In the genomic region with DNA sequence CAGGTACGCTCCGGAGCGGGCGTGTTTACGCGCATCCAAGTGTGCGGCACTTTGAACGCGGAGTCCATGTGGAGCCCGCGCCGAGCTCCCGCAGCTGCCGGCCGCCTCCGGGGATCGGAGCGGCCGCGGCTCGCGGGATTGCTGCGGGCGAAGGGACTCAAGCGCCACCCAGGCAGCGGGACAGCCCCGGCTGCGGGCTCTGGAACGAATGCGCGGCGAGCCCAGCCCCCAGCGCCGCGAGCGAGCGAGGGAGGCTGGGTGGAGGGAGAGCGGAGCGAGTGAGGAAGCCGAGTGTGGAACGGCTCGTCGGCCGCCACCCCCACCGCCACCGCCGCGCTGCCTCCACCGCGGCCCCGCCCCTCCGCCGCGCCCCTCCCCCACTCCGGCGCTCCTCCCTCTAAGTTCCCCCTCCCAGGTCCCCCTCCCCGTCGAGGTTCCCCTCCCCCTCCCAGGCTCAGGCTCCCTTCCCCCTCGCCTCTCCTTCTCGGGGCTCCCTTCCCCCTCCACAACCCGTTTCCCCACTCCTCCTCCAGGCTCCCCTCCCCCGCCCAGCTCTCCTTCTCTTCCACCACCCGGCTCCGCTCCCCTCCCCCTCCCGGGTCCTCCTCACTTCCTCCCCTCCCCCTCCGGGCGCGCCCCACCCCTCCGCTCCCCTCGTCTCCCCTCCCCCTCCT, we compare ENCODE assay signal across 8 mouse cellular contexts. TPM values are rescaled to one million over a fixed set of nuclear protein-coding genes. Genes with fewer than 3 reads are reported as not detected.
DNase-seq lines count a peak whose midpoint lies in the region; ATAC-seq and TF ChIP-seq lines count a peak whose summit lies in the region.

No protein-coding gene starts in this region.

- H3ac ChIP-seq in myocyte (ENCODE audit: control insufficient read depth, insufficient read length), result peak overlapping the region; percentile 87

- H3K9me3 ChIP-seq in embryonic facial prominence, embryonic 14.5 days (ENCODE audit: control insufficient read depth, low read length), result no peaks in the 10 kb centered on the region
- no peaks in the 10 kb centered on the region for H3K9me3 ChIP-seq in heart, embryonic 12.5 days (replicated peaks)
- no peaks in the 10 kb centered on the region for H3K9me3 ChIP-seq in kidney, postnatal 0 days (replicated peaks; ENCODE audit: low read length)
- H3K9me3 ChIP-seq in liver, embryonic 11.5 days (ENCODE audit: control insufficient read depth, low read length), result no peaks in the 10 kb centered on the region

- H3K4me2 ChIP-seq in embryonic facial prominence, embryonic 14.5 days (ENCODE audit: low read depth, low read length), result peak overlapping the region; percentile 73
- H3K4me2 ChIP-seq in heart, embryonic 12.5 days, result peak overlapping the region; percentile 85
- H3K4me2 ChIP-seq in kidney, postnatal 0 days (ENCODE audit: low read length), result peak overlapping the region; percentile 90
- peak overlapping the region; percentile 85 for H3K4me2 ChIP-seq in liver, embryonic 11.5 days
- peak overlapping the region; percentile 83 for H3K4me2 ChIP-seq in myocyte (ENCODE audit: low read depth)

- H3K4me3 ChIP-seq in embryonic facial prominence, embryonic 14.5 days (ENCODE audit: low read depth, low read length), result peak overlapping the region; percentile 93
- peak overlapping the region; percentile 93 for H3K4me3 ChIP-seq in heart, embryonic 12.5 days
- peak overlapping the region; percentile 86 for H3K4me3 ChIP-seq in kidney, postnatal 0 days (replicated peaks; ENCODE audit: low read depth, low read length)
- peak overlapping the region; percentile 86 for H3K4me3 ChIP-seq in liver, embryonic 11.5 days (ENCODE audit: low read depth, low read length)
- H3K4me3 ChIP-seq in myocyte, result peak overlapping the region; percentile 37

- peak; percentile 89 for DNase-seq in A20 (ENCODE audit: low read depth, low spot score)
- DNase-seq in adrenal gland, postnatal 4 days (ENCODE audit: low spot score in 2 of 2), result peak; percentile 69 to 70
- peak; percentile 95 for DNase-seq in embryonic facial prominence, embryonic 14.5 days (ENCODE audit: low spot score)
- DNase-seq in kidney, postnatal 0 days (ENCODE audit: low spot score), result peak; percentile 90
- peak; percentile 86 for DNase-seq in liver, embryonic 11.5 days (ENCODE audit: low spot score)
- peak; percentile 83 to 93 for DNase-seq in spleen, postnatal 4 days (ENCODE audit: low spot score in 2 of 2)

- TF ChIP-seq POLR2A in myocyte (IDR thresholded peaks at IDR 0.05; ENCODE audit: insufficient read length, low read depth), result peak; percentile 62

- peaks cover 30% of the 10 kb centered on the region for H3K4me1 ChIP-seq in embryonic facial prominence, embryonic 14.5 days (ENCODE audit: control insufficient read depth, insufficient read depth, low read length)
- H3K4me1 ChIP-seq in heart, embryonic 12.5 days (replicated peaks), result peaks cover 22% of the 10 kb centered on the region
- peaks cover 6% of the 10 kb centered on the region; the same call in 1 of the 2 replicates for H3K4me1 ChIP-seq in kidney, postnatal 0 days (replicated peaks; ENCODE audit: insufficient read depth, low read length)
- peaks cover 24% of the 10 kb centered on the region for H3K4me1 ChIP-seq in liver, embryonic 11.5 days (replicated peaks; ENCODE audit: control insufficient read depth, insufficient read depth, low read length)

- peak overlapping the region; percentile 99 for H3K27ac ChIP-seq in embryonic facial prominence, embryonic 14.5 days (replicated peaks; ENCODE audit: low read depth, low read length)
- peak overlapping the region; percentile 96 for H3K27ac ChIP-seq in heart, embryonic 12.5 days (ENCODE audit: poor library complexity, severe bottlenecking)
- peak overlapping the region; percentile 98 for H3K27ac ChIP-seq in kidney, postnatal 0 days
- peak overlapping the region; percentile 98 for H3K27ac ChIP-seq in liver, embryonic 11.5 days (ENCODE audit: low read depth, low read length)

- H3K9ac ChIP-seq in embryonic facial prominence, embryonic 14.5 days (ENCODE audit: low read depth, low read length), result peak overlapping the region; percentile 98
- peak overlapping the region; percentile 90 for H3K9ac ChIP-seq in heart, embryonic 12.5 days
- peak overlapping the region; percentile 96 for H3K9ac ChIP-seq in kidney, postnatal 0 days (ENCODE audit: low read depth, low read length)
- peak overlapping the region; percentile 83 for H3K9ac ChIP-seq in liver, embryonic 11.5 days (ENCODE audit: low read depth, low read length)

- H3K27me3 ChIP-seq in embryonic facial prominence, embryonic 14.5 days (replicated peaks; ENCODE audit: control insufficient read depth, insufficient read depth, low read length), result no peaks in the 10 kb centered on the region
- no peaks in the 10 kb centered on the region for H3K27me3 ChIP-seq in heart, embryonic 12.5 days (replicated peaks)
- no peaks in the 10 kb centered on the region for H3K27me3 ChIP-seq in kidney, postnatal 0 days (ENCODE audit: insufficient read depth, low read length)
- no peaks in the 10 kb centered on the region for H3K27me3 ChIP-seq in liver, embryonic 11.5 days (replicated peaks; ENCODE audit: control insufficient read depth, insufficient read depth, low read length)
- H3K27me3 ChIP-seq in myocyte (ENCODE audit: control insufficient read depth, insufficient read depth, insufficient read length), result no peaks in the 10 kb centered on the region

- TF ChIP-seq CTCF in kidney, postnatal 0 days (IDR thresholded peaks at IDR 0.05; ENCODE audit: low read depth), result no peak

- peaks cover 39% of the 10 kb centered on the region for H3K79me2 ChIP-seq in myocyte (ENCODE audit: control insufficient read depth, insufficient read depth)

- WGBS in embryonic facial prominence, embryonic 14.5 days, result 2% methylated on average over 38 of the region's 70 CpGs
- under 1% methylated on average over 62 of the region's 70 CpGs for WGBS in heart, embryonic 12.5 days
- WGBS in kidney, postnatal 0 days, result 1% methylated on average over 54 of the region's 70 CpGs
- 1% methylated on average over 50 of the region's 70 CpGs for WGBS in liver, embryonic 11.5 days

- ATAC-seq in embryonic facial prominence, embryonic 14.5 days (ENCODE audit: low read depth), result peak; percentile 89
- peak; percentile 85 for ATAC-seq in heart, embryonic 12.5 days (ENCODE audit: insufficient number of reproducible peaks, low FRiP score)
- ATAC-seq in kidney, postnatal 0 days (replicated peaks; ENCODE audit: low FRiP score, low read depth), result peak; percentile 86
- peak; percentile 75 for ATAC-seq in liver, embryonic 11.5 days (replicated peaks; ENCODE audit: low FRiP score)

- 0 out of 2 replicates have a peak, but pooled peaks cover 5% of the 10 kb centered on the region for H3K36me3 ChIP-seq in embryonic facial prominence, embryonic 14.5 days (ENCODE audit: control insufficient read depth, insufficient read depth, low read length)
- H3K36me3 ChIP-seq in heart, embryonic 12.5 days, result 0 out of 2 replicates have a peak, but pooled peaks cover 3% of the 10 kb centered on the region
- H3K36me3 ChIP-seq in kidney, postnatal 0 days (ENCODE audit: insufficient read depth, low read length), result no peaks in the 10 kb centered on the region
- H3K36me3 ChIP-seq in liver, embryonic 11.5 days (ENCODE audit: control insufficient read depth, insufficient read depth, low read length), result no peaks in the 10 kb centered on the region; the same call in 1 of the 2 replicates
- peaks cover 11% of the 10 kb centered on the region for H3K36me3 ChIP-seq in myocyte (ENCODE audit: control insufficient read depth, insufficient read depth)

TF ChIP-seq in myocyte, 11 proteins besides CTCF, POLR2A, EP300 and RAD21:
- TF ChIP-seq POLR2AphosphoS2 (IDR thresholded peaks at IDR 0.05; ENCODE audit: insufficient read length, low read depth) (peak; percentile 64), TCF12 (IDR thresholded peaks at IDR 0.05; ENCODE audit: insufficient read depth, poor library complexity, severe bottlenecking) (no peak), MYOD1 (IDR thresholded peaks at IDR 0.05; ENCODE audit: control insufficient read depth in 1 of 3, insufficient read length in 2 of 3, low read depth in 2 of 3) (peak in 1 of 3 experiments; percentile 5), MYOG (IDR thresholded peaks at IDR 0.05; ENCODE audit: control insufficient read depth in 1 of 3, insufficient read depth in 1 of 3, insufficient read length in 2 of 3, low read depth in 2 of 3) (peak in 1 of 3 experiments; percentile 17)

RNA-seq across cellular contexts. Expression of a gene that starts 0.4 kb away (rescaled TPM):
- 10 to 100 TPM; 73.7 to 99.3 TPM for total RNA-seq in adrenal gland, postnatal 4 days (2021)
- 20.8 and 23.2 TPM in 2 replicates for polyA plus RNA-seq in embryonic facial prominence, embryonic 14.5 days (2014; fragmentation: Nextera tagmentation; extraction: Ambion mirVana)
- 16.9 and 22.8 TPM in 2 replicates for polyA plus RNA-seq in heart, embryonic 12.5 days (2016; fragmentation: Nextera tagmentation; extraction: Ambion mirVana)
- 10.7 and 12.2 TPM in 2 replicates for polyA plus RNA-seq in kidney, postnatal 0 days (2015; fragmentation: Nextera tagmentation; extraction: Ambion mirVana)
- polyA plus RNA-seq in liver, embryonic 11.5 days (2014; fragmentation: Nextera tagmentation; extraction: Ambion mirVana), result 19.6 and 21.2 TPM in 2 replicates
- polyA plus RNA-seq in myocyte (2012; fragmentation: generic; extraction: Trizol), result 14.7 TPM

Comparison
In these comparisons a context has a peak if more than half of its experiments do, and no peak if none do; other contexts are left out.
1. Peak in every context shown above with its lines: DNase-seq, ATAC-seq, H3K4me3 ChIP-seq and H3K27ac ChIP-seq.
2. H3K4me3 ChIP-seq: peak in every context shown above with its lines; median percentile 93 in embryonic facial prominence, embryonic 14.5 days; 93 in heart, embryonic 12.5 days; 86 in kidney, postnatal 0 days; 86 in liver, embryonic 11.5 days; 37 in myocyte.